Mouse (Mus musculus) lung, adult 2 months (tissue): Measurements from ENCODE around the gene Myocos.

Experiments used
- CTCF ChIP-seq: fragments of 200-500 bp; IDR thresholded peaks from 2 replicates; pipeline ENCODE4 v1.5.1; 2011; ENCODE audit warnings: mild to moderate bottlenecking, low read length, control low read depth; ENCODE audit not compliant: insufficient read depth
- POLR2A ChIP-seq: fragments of 200-500 bp; IDR thresholded peaks from 2 replicates; pipeline ENCODE4 v1.6.1; 2011; ENCODE audit warnings: low read depth, mild to moderate bottlenecking, control low read depth, low read length, borderline replicate concordance; ENCODE audit errors: extremely low read depth

- TF ChIP-seq POLR2A (no peak), CTCF (no peak)
Measured at GRCm38 (mm10) chr1:162623895-162624294, 34.1 kb downstream of the Myocos start.
